Mouse (Mus musculus) limb, embryonic 15.5 days (tissue): ENCODE data around the gene Smug1. TPM values are rescaled to one million over a fixed set of nuclear protein-coding genes. Genes with fewer than 3 reads are reported as not detected.

Source experiments
- ATAC-seq: fragments of 200-750 bp; cut with Nextera tagmentation; 2 replicates; pipeline ENCODE4 v1.8.0; 2017; ENCODE audit warnings: low read depth, moderate TSS enrichment; ENCODE audit not compliant: insufficient number of reproducible peaks, low FRiP score, low TSS enrichment
- H3K27ac ChIP-seq: fragments of 300-500 bp; sonication (generic); 2 replicates; pipeline ENCODE4 v1.5.1; 2015; ENCODE audit warnings: moderate library complexity, mild to moderate bottlenecking, inconsistent platforms
- H3K27me3 ChIP-seq: fragments of 300-500 bp; sonication (generic); 2 replicates; pipeline ENCODE4 v1.6.1; 2015; ENCODE audit warnings: inconsistent platforms
- H3K36me3 ChIP-seq: fragments of 300-500 bp; sonication (generic); 2 replicates; pipeline ENCODE4 v1.6.1; 2015; ENCODE audit warnings: inconsistent platforms
- H3K4me1 ChIP-seq: fragments of 300-500 bp; sonication (generic); 2 replicates; pipeline ENCODE4 v1.6.1; 2015; ENCODE audit warnings: inconsistent platforms
- H3K4me2 ChIP-seq: fragments of 300-500 bp; sonication (generic); 2 replicates; pipeline ENCODE4 v1.6.1; 2015; ENCODE audit warnings: mild to moderate bottlenecking, inconsistent platforms
- H3K4me3 ChIP-seq: fragments of 300-500 bp; sonication (generic); 2 replicates; pipeline ENCODE4 v1.5.1; 2015; ENCODE audit warnings: mild to moderate bottlenecking, inconsistent platforms
- H3K9ac ChIP-seq: fragments of 300-500 bp; sonication (generic); 2 replicates; pipeline ENCODE4 v1.6.1; 2015; ENCODE audit warnings: inconsistent platforms
- H3K9me3 ChIP-seq: fragments of 300-500 bp; sonication (generic); 2 replicates; pipeline ENCODE4 v1.6.1; 2016; ENCODE audit warnings: inconsistent platforms
- WGBS: fragments of 180-500 bp; shearing (Covaris S2); methylation state at CpG from one replicate; pipeline ENCODE4 v1.1.7; 2015; 5-methylcytosine and 5-hydroxymethylcytosine counted together
- polyA plus RNA-seq: library from polyadenylated mRNA; unstranded; fragments of >200 nt; fragmentation: Nextera tagmentation; extraction: Ambion mirVana; gene quantifications from 2 replicates; pipeline ENCODE4 v1.2.1, GENCODE M21; 2015

Gene Smug1
- polyA plus RNA-seq, 1 experiment from 2014 or later: 17.0 TPM

GRCm38 (mm10) chr15:103155366-103156321 is 11.2 kb downstream of the Smug1 start:
- Histone ChIP-seq H3K4me3 (no peak overlapping the region), H3K36me3 (peaks cover 5% of the 10 kb centered on the region), H3K4me2 (no peak overlapping the region), H3K9me3 (no peaks in the 10 kb centered on the region), H3K27me3 (peaks cover 25% of the 10 kb centered on the region), H3K9ac (no peak overlapping the region), H3K4me1 (peaks cover 3% of the 10 kb centered on the region; the same call in 1 of the 2 replicates), H3K27ac (no peak overlapping the region)
- 36% methylated on average over 32 of the region's 32 CpGs for WGBS
- ATAC-seq: peak; percentile 46; the same call in 1 of the 2 replicates

- Histone ChIP-seq H3K4me3 (no peak overlapping the region), H3K9ac (no peak overlapping the region), H3K4me2 (no peak overlapping the region), H3K27ac (no peak overlapping the region), H3K4me1 (peaks cover 3% of the 10 kb centered on the region; the same call in 1 of the 2 replicates), H3K36me3 (peaks cover 5% of the 10 kb centered on the region), H3K27me3 (peaks cover 35% of the 10 kb centered on the region), H3K9me3 (no peaks in the 10 kb centered on the region)
- no peak for ATAC-seq
- WGBS: 87% methylated on average over 4 of the region's 4 CpGs
Observed at GRCm38 (mm10) chr15:103152890-103153610, 13.8 kb downstream of the Smug1 start.

- H3K4me1 ChIP-seq: peaks cover 10% of the 10 kb centered on the region
- no peak for ATAC-seq
- no peak overlapping the region for H3K27ac ChIP-seq
- H3K4me2 ChIP-seq: no peak overlapping the region
- H3K27me3 ChIP-seq: peaks cover 36% of the 10 kb centered on the region
- H3K4me3 ChIP-seq: no peak overlapping the region
- no peaks in the 10 kb centered on the region for H3K9me3 ChIP-seq
- H3K9ac ChIP-seq: no peak overlapping the region
- H3K36me3 ChIP-seq: peaks cover under 1% of the 10 kb centered on the region; the same call in 1 of the 2 replicates
- WGBS: 89% methylated on average over 3 of the region's 3 CpGs
Observed at GRCm38 (mm10) chr15:103152371-103152770, 14.5 kb downstream of the Smug1 start.

- no peak overlapping the region for H3K27ac ChIP-seq
- no peaks in the 10 kb centered on the region for H3K36me3 ChIP-seq
- no peak overlapping the region for H3K4me3 ChIP-seq
- peaks cover 21% of the 10 kb centered on the region for H3K4me1 ChIP-seq
- H3K27me3 ChIP-seq: peaks cover 54% of the 10 kb centered on the region
- no peak for ATAC-seq
- no peaks in the 10 kb centered on the region for H3K9me3 ChIP-seq
- no peak overlapping the region for H3K4me2 ChIP-seq
- 50% methylated on average over 9 of the region's 9 CpGs for WGBS
- H3K9ac ChIP-seq: no peak overlapping the region
Observed at GRCm38 (mm10) chr15:103147779-103148178, 19.1 kb downstream of the Smug1 start.

GRCm38 (mm10) chr15:103147422-103147690 is 19.5 kb downstream of the Smug1 start:
- ATAC-seq: no peak
- Histone ChIP-seq H3K9ac (no peak overlapping the region), H3K36me3 (no peaks in the 10 kb centered on the region), H3K27me3 (peaks cover 55% of the 10 kb centered on the region), H3K4me2 (peak overlapping the region; percentile 87; the same call in 1 of the 2 replicates), H3K4me3 (no peak overlapping the region), H3K27ac (no peak overlapping the region), H3K9me3 (no peaks in the 10 kb centered on the region), H3K4me1 (peaks cover 21% of the 10 kb centered on the region)
- 41% methylated on average over 3 of the region's 3 CpGs for WGBS

- Histone ChIP-seq H3K27me3 (peaks cover 55% of the 10 kb centered on the region), H3K4me2 (peak overlapping the region; percentile 87), H3K4me1 (peaks cover 21% of the 10 kb centered on the region), H3K4me3 (peak overlapping the region; percentile 44), H3K9ac (peak overlapping the region; percentile 33), H3K36me3 (no peaks in the 10 kb centered on the region), H3K27ac (no peak overlapping the region), H3K9me3 (no peaks in the 10 kb centered on the region)
- ATAC-seq: 0 out of 2 replicates have a peak, but pooled peaks have one; percentile 28
- 1% methylated on average over 57 of the region's 57 CpGs for WGBS
Observed at GRCm38 (mm10) chr15:103146627-103147421, 20.1 kb downstream of the Smug1 start.

- Histone ChIP-seq H3K4me2 (no peak overlapping the region), H3K4me1 (peaks cover 21% of the 10 kb centered on the region), H3K9ac (no peak overlapping the region), H3K27me3 (peaks cover 55% of the 10 kb centered on the region), H3K27ac (no peak overlapping the region), H3K4me3 (no peak overlapping the region), H3K9me3 (no peaks in the 10 kb centered on the region), H3K36me3 (no peaks in the 10 kb centered on the region)
- ATAC-seq: no peak
- 61% methylated on average over 11 of the region's 11 CpGs for WGBS
Observed at GRCm38 (mm10) chr15:103145635-103146299, 21.1 kb downstream of the Smug1 start.

GRCm38 (mm10) chr15:103144176-103144575 is 22.7 kb downstream of the Smug1 start:
- H3K4me2 ChIP-seq: no peak overlapping the region
- peaks cover 58% of the 10 kb centered on the region for H3K27me3 ChIP-seq
- no peak overlapping the region for H3K27ac ChIP-seq
- H3K9ac ChIP-seq: no peak overlapping the region
- no peaks in the 10 kb centered on the region for H3K36me3 ChIP-seq
- H3K4me3 ChIP-seq: no peak overlapping the region
- peaks cover 21% of the 10 kb centered on the region for H3K4me1 ChIP-seq
- ATAC-seq: no peak
- no peaks in the 10 kb centered on the region for H3K9me3 ChIP-seq
- WGBS: 35% methylated on average over 3 of the region's 3 CpGs

GRCm38 (mm10) chr15:103135431-103135947 is 31.4 kb downstream of the Smug1 start:
- no peak overlapping the region for H3K4me3 ChIP-seq
- peaks cover 13% of the 10 kb centered on the region for H3K4me1 ChIP-seq
- no peak for ATAC-seq
- no peaks in the 10 kb centered on the region for H3K9me3 ChIP-seq
- H3K4me2 ChIP-seq: no peak overlapping the region
- H3K27ac ChIP-seq: no peak overlapping the region
- 15% methylated on average over 13 of the region's 13 CpGs for WGBS
- H3K36me3 ChIP-seq: no peaks in the 10 kb centered on the region
- H3K27me3 ChIP-seq: peaks cover 26% of the 10 kb centered on the region
- no peak overlapping the region for H3K9ac ChIP-seq

GRCm38 (mm10) chr15:103134277-103135086 is 32.4 kb downstream of the Smug1 start:
- no peak overlapping the region for H3K4me2 ChIP-seq
- 31% methylated on average over 5 of the region's 5 CpGs for WGBS
- H3K9ac ChIP-seq: no peak overlapping the region
- H3K27me3 ChIP-seq: peaks cover 20% of the 10 kb centered on the region
- no peak overlapping the region for H3K4me3 ChIP-seq
- H3K4me1 ChIP-seq: peaks cover 13% of the 10 kb centered on the region
- no peak for ATAC-seq
- no peaks in the 10 kb centered on the region for H3K36me3 ChIP-seq
- H3K27ac ChIP-seq: no peak overlapping the region
- no peaks in the 10 kb centered on the region for H3K9me3 ChIP-seq
